Mouse (Mus musculus): ENCODE results near the gene Kmt2e. TPM values are rescaled to one million over a fixed set of nuclear protein-coding genes. Genes with fewer than 3 reads are reported as not detected.

Gene Kmt2e
- total RNA-seq, 4 experiments from 2014 or later = 71.4 to 117 (median 87.8) TPM

- no peak for DNase-seq
These were observed 23.5 kb upstream of the Kmt2e start for GRCm38 (mm10) chr5:23410718-23411101.

- no peak for DNase-seq
These were observed 22.6 kb upstream of the Kmt2e start for GRCm38 (mm10) chr5:23411640-23412039.

GRCm38 (mm10) chr5:23412247-23412948 lies 21.8 kb upstream of the Kmt2e start:
- DNase-seq = no peak

- DNase-seq = no peak
These were observed 21.2 kb upstream of the Kmt2e start for GRCm38 (mm10) chr5:23413058-23413457.

GRCm38 (mm10) chr5:23413575-23414470 lies 20.4 kb upstream of the Kmt2e start:
- DNase-seq = no peak

- no peak for DNase-seq
These were observed 19.6 kb upstream of the Kmt2e start for GRCm38 (mm10) chr5:23414490-23415126.

GRCm38 (mm10) chr5:23415571-23416285 lies 18.5 kb upstream of the Kmt2e start:
- DNase-seq = no peak

GRCm38 (mm10) chr5:23416286-23416643 lies 18.0 kb upstream of the Kmt2e start:
- DNase-seq = no peak

- no peak for DNase-seq
These were observed 16.5 kb upstream of the Kmt2e start for GRCm38 (mm10) chr5:23417716-23418115.

GRCm38 (mm10) chr5:23418147-23418781 lies 16.0 kb upstream of the Kmt2e start:
- peak; percentile 84 for DNase-seq

- no peak for DNase-seq
These were observed 15.2 kb upstream of the Kmt2e start for GRCm38 (mm10) chr5:23418797-23419595.

GRCm38 (mm10) chr5:23419616-23420170 lies 14.5 kb upstream of the Kmt2e start:
- no peak for DNase-seq

- no peak for DNase-seq
These were observed 13.8 kb upstream of the Kmt2e start for GRCm38 (mm10) chr5:23420410-23420809.

GRCm38 (mm10) chr5:23421440-23421839 lies 12.8 kb upstream of the Kmt2e start:
- no peak for DNase-seq

GRCm38 (mm10) chr5:23423036-23423435 lies 11.2 kb upstream of the Kmt2e start:
- no peak for DNase-seq

GRCm38 (mm10) chr5:23427501-23427900 lies 6.7 kb upstream of the Kmt2e start:
- DNase-seq = no peak

GRCm38 (mm10) chr5:23431070-23431864 lies 3.0 kb upstream of the Kmt2e start:
- no peak for DNase-seq

GRCm38 (mm10) chr5:23431948-23432707 lies 2.1 kb upstream of the Kmt2e start:
- no peak for DNase-seq
